Mouse (Mus musculus) kidney, postnatal 10 days (tissue): Measurements from ENCODE around the gene Gm13272.
A peak's percentile ranks its signal among the peaks of the same experiment; 100 is the strongest.
"Not testable (repeated sequence)": the region's sequence is repeated elsewhere in the genome, so short reads cannot be mapped to it uniquely, and the experiment has no call there.

ENCODE experiments used
- DNase-seq: peaks from one replicate; pipeline ENCODE4 v3.0.0; 2021; ENCODE audit warnings: mixed read lengths

The Gm13272 gene

DNA sequence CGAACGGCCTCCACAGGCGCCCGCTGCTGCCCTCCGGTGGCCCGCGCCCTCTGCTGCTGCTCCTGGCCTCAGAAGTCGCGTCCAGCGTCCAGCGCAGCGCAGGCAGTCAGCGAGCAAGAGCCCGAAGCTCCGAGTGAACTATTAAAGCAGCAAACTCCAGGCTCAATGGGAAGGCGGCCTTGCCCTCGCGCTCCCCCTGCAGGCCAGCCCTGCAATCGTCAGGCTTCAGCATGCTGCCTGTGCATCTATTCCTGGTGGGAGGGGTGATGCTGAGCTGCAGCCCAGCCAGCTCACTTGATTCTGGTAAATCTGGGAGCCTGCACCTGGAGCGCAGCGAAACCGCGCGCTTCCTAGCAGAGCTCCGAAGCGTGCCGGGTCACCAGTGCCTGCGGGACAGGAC lies 8.8 kb downstream of the Gm13272 start, which contains the start of gene Gm13277:
Gene Gm13277 (plus strand): TSS at position 231 of the 400 bp plus-strand sequence.
- DNase-seq: peak; percentile 84

DNA sequence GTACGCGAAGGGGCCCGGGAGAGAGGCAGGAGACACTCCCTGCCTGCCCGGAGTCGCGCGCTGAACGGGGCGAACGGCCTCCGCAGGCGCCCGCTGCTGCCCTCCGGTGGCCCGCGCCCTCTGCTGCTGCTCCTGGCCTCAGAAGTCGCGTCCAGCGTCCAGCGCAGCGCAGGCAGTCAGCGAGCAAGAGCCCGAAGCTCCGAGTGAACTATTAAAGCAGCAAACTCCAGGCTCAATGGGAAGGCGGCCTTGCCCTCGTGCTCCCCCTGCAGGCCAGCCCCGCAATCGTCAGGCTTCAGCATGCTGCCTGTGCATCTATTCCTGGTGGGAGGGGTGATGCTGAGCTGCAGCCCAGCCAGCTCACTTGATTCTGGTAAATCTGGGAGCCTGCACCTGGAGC lies 11.6 kb downstream of the Gm13272 start, which contains the start of gene Gm13278:
Gene Gm13278 (plus strand): TSS at position 301 of the 400 bp plus-strand sequence.
- not testable (repeated sequence) for DNase-seq

DNA sequence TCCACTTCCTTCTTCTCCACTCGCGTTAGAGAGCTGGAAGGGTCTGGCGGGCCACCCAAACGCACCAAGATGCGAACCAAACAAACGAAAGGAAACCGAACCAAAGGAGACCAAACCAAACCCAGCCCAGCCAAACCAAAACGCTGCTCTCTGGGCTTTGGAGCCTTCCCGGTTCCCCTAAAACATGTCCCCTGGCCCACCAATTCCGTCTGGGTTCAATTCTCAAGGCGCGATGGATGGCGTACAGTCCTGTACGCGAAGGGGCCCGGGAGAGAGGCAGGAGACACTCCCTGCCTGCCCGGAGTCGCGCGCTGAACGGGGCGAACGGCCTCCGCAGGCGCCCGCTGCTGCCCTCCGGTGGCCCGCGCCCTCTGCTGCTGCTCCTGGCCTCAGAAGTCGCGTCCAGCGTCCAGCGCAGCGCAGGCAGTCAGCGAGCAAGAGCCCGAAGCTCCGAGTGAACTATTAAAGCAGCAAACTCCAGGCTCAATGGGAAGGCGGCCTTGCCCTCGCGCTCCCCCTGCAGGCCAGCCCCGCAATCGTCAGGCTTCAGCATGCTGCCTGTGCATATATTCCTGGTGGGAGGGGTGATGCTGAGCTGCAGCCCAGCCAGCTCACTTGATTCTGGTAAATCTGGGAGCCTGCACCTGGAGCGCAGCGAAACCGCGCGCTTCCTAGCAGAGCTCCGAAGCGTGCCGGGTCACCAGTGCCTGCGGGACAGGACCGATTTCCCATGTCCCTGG lies 14.5 kb downstream of the Gm13272 start, which contains the start of gene Gm13275:
Gene Gm13275 (plus strand): TSS at position 552 of the 740 bp plus-strand sequence.
- DNase-seq: peak; percentile 50

DNA sequence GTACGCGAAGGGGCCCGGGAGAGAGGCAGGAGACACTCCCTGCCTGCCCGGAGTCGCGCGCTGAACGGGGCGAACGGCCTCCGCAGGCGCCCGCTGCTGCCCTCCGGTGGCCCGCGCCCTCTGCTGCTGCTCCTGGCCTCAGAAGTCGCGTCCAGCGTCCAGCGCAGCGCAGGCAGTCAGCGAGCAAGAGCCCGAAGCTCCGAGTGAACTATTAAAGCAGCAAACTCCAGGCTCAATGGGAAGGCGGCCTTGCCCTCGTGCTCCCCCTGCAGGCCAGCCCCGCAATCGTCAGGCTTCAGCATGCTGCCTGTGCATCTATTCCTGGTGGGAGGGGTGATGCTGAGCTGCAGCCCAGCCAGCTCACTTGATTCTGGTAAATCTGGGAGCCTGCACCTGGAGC lies 17.4 kb downstream of the Gm13272 start, which contains the start of gene Gm13279:
Gene Gm13279 (plus strand): TSS at position 301 of the 400 bp plus-strand sequence.
- DNase-seq: not testable (repeated sequence)

DNA sequence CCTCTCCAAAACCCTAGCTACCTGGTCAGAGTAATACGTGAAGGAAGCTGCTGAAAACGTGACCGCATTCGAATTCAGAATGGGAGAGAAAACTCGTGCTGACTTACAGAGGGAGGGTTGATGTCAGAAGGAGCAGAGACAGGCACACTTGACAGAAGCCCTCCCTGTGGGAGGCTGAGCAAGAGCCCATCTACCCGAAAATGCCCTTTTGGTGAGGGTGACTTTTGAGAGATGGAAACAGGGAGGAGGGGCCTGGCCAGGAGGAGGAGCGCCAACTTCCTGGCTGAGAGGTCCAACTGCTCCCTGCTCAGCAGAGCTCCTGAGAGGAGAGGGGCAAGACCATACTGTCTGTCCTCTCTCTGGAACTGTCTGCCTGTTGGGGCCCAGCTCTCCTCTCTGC lies 19.7 kb downstream of the Gm13272 start, which contains the start of gene Gm13285:
Gene Gm13285 (plus strand): TSS at position 301 of the 400 bp plus-strand sequence.
- not testable (repeated sequence) for DNase-seq

DNA sequence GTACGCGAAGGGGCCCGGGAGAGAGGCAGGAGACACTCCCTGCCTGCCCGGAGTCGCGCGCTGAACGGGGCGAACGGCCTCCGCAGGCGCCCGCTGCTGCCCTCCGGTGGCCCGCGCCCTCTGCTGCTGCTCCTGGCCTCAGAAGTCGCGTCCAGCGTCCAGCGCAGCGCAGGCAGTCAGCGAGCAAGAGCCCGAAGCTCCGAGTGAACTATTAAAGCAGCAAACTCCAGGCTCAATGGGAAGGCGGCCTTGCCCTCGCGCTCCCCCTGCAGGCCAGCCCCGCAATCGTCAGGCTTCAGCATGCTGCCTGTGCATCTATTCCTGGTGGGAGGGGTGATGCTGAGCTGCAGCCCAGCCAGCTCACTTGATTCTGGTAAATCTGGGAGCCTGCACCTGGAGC lies 23.3 kb downstream of the Gm13272 start, which contains the start of gene Gm13287:
Gene Gm13287 (plus strand): TSS at position 301 of the 400 bp plus-strand sequence.
- DNase-seq: not testable (repeated sequence)

DNA sequence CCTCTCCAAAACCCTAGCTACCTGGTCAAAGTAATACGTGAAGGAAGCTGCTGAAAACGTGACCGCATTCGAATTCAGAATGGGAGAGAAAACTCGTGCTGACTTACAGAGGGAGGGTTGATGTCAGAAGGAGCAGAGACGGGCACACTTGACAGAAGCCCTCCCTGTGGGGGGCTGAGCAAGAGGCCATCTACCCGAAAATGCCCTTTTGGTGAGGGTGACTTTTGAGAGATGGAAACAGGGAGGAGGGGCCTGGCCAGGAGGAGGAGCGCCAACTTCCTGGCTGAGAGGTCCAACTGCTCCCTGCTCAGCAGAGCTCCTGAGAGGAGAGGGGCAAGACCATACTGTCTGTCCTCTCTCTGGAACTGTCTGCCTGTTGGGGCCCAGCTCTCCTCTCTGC lies 25.6 kb downstream of the Gm13272 start, which contains the start of gene Gm13288:
Gene Gm13288 (plus strand): TSS at position 301 of the 400 bp plus-strand sequence.
- DNase-seq: not testable (repeated sequence)

DNA sequence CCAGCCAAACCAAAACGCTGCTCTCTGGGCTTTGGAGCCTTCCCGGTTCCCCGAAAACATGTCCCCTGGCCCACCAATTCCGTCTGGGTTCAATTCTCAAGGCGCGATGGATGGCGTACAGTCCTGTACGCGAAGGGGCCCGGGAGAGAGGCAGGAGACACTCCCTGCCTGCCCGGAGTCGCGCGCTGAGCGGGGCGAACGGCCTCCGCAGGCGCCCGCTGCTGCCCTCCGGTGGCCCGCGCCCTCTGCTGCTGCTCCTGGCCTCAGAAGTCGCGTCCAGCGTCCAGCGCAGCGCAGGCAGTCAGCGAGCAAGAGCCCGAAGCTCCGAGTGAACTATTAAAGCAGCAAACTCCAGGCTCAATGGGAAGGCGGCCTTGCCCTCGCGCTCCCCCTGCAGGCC lies 26.1 kb downstream of the Gm13272 start:
- DNase-seq: peak; percentile 53

DNA sequence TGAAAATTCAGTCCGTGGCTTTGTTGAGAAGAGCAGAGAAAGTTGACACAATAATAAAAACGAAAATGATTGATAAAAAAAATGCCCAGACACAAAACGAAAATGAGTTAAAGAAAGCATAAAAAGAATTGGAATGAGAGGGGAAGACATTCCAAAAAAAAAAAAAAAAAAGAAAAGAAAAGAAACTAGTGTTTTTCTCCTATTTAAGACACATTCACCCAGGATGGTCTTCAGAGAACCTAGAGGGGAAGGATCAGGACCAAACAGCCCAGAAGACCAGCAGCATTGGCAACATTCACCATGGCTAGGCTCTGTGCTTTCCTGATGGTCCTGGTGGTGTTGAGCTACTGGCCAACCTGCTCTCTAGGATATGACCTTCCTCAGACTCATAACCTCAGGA lies 36.3 kb downstream of the Gm13272 start, which contains the start of gene Ifna7:
Gene Ifna7 (plus strand): TSS at position 301 of the 400 bp plus-strand sequence.
- DNase-seq: no peak

DNA sequence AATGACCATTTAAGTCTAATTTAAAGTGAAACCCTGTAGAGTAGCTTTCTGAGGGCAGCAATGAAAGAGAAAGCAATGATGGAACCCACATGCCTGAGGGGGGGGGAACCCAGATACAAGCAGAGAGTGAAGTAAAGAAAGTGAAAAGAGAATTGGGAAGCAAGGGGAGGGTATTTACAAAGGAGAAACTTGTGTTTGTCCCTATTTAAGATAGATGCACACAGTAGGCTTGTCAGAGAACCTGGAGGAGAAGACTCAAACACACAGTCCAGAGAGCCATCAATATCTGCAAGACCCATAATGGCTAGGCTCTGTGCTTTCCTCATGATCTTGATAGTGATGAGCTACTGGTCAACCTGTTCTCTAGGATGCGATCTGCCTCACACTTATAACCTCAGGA lies 40.0 kb downstream of the Gm13272 start, which contains the start of gene Ifna11:
Gene Ifna11 (plus strand): TSS at position 301 of the 400 bp plus-strand sequence.
- no peak for DNase-seq

DNA sequence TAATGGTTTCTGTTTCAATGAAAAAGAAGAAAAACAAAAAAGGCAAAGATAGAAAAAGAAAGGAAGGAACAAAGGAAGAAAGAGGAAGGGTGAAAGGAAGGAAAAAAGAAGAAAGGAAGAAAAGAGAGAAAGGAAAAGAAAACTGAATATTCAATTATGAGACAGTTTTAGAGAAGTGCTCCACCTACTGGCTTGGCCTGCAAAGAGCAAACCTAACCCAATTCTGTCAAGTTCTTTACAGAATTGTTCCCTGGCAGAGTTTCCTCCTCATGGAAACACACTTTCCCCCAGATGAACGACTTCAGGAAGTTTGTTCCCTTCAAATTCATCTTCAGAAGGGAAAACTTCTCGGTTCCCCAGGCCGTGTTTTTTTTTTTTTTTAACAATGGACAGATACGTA lies 43.3 kb downstream of the Gm13272 start:
- DNase-seq: peak; percentile 31

DNA sequence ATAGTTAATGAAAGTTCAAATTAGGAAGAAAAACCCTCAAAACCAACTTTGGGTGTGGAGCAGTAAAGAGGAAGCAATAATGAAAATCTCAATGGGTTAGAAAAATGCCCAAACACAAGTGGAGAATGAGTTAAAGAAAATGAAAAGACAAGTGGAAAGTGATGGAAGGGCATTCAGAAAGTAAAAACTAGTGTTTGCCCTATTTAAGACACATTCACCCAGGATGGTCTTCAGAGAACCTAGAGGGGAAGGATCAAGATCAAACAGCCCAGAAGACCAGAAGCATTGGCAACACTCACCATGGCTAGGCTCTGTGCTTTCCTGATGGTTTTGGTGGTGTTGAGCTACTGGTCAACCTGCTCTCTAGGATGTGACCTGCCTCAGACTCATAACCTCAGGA lies 47.5 kb downstream of the Gm13272 start, which contains the start of gene Ifna6:
Gene Ifna6 (plus strand): TSS at position 301 of the 400 bp plus-strand sequence.
- DNase-seq: not testable (repeated sequence)
